Mouse (Mus musculus) frontal cortex, adult 2 months (tissue): ENCODE measurements around the gene Tmem151b. TPM values are rescaled to one million over a fixed set of nuclear protein-coding genes. Genes with fewer than 3 reads are reported as not detected.

Experiments
- DNase-seq, 2 experiments: peaks; one replicate each; pipeline ENCODE4 v3.0.0; 2022; ENCODE audit warnings: low spot score in 1 of 2; ENCODE audit errors: extremely low spot score in 1 of 2
- polyA plus RNA-seq: library from polyadenylated mRNA; depleted of rRNA; stranded (reverse); fragments of >200 nt; gene quantifications from 2 replicates; pipeline ENCODE4 v1.2.3, GENCODE M21; 2012; rRNA removed

Tmem151b gene
- polyA plus RNA-seq, 1 experiment: 72.1 TPM

DNA sequence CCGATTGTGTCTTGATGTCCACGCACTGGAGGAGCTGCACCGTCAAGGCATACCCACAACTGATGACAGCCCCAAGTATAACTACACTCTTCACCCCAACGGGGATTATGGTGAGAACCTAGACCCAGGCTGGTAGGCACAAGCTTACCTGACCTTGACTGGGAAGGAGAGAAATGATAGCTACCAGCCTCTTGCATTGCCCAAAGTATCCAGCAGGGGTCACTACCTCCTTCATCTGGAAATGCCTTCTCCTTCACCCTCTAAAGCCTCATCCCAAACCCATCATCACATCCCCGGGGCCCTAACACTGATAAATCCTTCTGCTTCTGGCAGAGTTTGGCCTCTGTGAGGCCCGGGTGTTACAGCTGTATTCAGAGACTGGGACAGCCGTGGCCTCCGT lies 33.0 kb downstream of the Tmem151b start:
- DNase-seq: peak in 1 of 2 experiments; percentile 93

DNA sequence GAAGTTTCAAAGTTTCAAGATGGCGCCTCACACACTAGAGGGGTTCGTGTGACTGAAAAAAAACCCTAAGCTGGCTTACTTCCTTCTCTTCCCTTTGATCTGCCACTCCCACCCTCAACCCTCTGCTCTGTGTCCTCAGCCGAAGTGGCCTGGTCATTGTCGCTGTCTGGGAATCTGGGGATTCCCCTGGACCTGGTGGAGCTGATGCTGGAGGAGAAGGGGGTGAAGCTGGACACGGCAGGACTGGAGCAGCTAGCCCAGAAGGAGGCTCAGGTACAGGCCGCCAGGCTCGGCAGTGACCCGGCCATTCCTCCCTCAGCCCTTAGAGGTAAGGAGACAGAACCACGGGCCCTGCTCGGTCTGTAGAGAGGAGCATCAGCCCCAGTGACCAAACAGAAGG lies 33.7 kb downstream of the Tmem151b start:
- no peak for DNase-seq

DNA sequence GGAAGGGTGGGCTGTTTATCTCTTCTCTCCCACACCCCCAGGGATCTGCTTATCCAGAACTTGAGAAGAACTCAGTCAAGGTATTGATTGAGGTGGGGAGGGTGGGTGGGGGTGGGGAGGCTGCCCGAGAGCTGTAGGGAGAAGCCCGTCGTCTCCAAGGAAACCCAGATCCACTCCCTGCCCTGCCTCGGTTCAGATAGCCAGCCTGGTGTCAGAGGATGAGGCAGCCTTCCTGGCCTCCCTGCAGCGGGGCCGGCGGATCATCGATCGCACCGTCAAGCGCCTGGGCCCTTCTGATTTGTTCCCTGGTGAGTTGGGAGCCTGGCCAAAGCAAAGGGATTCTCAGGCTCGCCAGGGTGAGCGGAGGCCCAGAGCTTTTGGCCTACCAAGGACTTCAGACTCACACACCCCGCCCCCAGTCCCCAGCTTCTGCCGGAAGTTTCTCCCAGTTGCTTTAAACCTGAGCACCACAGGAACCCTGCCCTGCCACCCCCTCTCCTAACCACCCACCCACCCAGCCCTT lies 34.2 kb downstream of the Tmem151b start:
- no peak for DNase-seq

DNA sequence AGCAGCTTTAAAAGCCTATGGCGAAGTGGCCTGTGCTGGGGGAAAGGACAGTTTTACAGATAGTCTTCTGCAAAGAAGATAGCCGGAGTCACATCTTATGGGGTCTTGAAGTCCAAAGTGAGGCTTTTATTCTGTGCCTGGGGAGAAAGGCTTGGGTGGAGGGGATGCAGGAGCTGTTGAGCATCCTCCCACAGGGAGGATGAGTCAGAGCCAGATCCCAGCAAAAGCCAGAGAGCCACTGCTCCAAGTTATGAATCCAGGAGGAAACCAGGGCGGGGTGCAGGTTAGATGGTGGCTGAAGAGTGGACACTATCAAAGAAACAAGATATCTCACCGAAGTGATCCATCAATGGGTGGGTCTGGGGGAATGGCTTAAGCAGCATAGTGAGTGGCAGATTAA lies 37.7 kb downstream of the Tmem151b start:
- DNase-seq: no peak

DNA sequence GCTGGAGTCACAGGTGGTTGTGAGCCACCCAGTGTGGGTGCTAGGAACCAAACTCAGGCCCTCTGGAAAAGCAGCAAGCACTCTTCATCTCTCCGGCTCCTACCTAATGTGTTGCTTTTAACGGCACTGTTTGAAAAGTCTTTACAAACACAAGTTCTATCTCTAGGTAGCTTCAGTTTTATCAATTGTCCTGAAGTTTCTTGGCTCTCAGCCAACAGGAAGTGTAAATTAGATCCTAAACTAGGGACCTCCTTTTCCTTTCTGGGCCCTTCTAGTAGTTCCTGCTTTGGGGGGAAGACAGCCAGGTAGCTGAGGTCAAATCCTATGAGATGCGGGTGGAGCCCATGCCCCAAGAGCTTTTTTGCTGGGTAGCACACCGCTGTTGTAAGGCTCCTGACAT lies 38.6 kb downstream of the Tmem151b start:
- DNase-seq: no peak

DNA sequence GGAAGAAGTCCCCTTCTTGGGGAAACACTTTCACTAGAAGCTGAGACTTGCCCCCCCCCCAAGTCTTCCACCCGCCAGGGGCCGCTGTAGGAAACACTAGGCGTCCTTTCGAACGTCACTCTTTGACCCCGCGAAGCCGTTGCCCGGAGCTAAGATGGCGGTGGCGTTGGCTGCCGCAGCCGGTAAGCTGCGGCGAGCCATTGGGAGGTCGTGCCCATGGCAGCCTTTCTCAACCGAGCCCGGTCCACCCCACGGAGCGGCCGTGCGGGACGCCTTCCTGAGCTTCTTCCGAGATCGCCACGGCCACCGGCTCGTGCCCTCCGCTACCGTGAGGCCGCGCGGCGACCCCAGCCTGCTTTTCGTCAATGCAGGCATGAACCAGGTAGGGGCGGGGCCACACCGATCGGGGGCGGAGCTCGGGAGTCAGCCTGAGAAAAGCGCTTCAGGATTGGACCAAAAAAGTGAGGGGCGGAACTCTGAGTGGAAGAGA lies 42.7 kb downstream of the Tmem151b start, which contains the start of gene Aars2:
Aars2 (plus strand) TSS at position 142 of the 490 bp plus-strand sequence.
- peak; percentile 77 to 93 for DNase-seq

DNA sequence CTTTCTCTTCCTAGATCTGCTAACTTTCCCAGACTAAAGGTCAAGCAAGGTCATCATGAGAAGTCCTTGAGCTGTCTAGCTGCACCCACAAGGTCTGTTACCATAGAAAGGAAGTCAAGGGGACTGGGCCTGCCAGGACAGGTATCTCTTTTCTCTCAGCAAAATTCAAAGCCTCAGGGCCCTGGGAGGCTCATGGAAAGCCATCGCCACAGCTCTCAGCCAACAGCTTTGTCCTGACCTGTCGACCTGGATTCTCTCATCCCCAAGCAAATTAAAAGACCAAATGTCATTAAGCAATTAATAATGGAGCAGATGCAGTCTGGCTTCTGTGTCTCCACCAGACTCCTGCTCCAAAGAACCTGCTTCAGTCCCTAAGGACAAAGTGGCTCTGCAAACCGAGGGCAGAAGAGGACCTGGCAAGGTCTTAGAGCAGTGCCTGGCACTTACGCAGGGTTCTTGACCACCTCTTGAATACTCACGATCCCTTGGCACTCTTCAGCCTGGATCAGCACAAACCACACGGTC lies 43.5 kb downstream of the Tmem151b start:
- no peak for DNase-seq

DNA sequence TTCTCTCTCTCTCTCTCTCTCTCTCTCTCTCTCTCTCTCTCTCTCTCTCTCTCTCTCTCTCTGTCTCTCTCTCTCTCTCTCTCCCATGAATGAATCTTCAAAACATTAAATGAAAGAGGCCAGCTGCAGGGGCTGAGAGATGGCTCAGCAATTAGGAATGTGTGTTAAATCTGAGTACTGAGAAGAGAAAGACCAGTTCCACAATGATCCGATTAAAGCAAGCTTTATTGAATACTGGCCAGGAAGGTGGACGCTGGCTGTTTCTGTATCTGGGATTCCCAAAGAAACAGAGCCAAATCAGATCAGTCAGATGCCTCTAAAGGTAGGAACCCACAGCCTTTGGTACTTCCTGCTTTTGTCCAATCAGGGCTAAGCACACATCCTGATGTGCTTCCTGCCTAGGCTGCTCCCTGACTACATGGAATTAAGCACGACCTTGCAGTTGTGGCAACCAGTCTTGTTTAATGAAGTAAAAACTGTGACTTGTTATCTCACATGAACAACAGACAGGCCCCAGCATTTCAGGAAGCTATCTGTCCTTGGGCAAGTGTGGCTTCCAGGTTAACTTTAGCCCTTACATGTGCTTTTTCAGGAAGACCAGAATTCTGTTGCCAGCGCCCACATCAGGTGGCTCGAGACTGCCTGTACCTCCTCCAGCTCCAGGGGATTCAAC lies 46.0 kb downstream of the Tmem151b start:
- no peak for DNase-seq

DNA sequence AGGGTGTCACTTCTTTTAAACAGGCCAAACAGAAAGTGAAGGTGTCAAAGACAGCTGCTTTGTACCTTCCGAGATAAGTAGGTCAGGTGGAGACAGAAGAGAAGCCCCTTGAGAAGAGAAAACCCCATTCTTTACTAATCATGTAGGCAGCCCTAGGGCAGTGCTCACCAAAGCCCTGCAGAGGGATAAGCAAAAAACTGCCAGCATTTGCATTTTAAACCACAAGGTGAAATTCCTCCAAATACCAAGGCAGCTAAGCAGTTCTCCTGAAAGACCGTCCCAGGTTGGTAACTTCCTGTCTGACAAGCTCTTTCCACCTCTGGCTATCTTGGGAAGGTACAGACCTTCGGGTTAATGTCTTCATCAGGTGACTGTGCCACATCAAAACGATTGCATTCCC lies 47.2 kb downstream of the Tmem151b start:
- DNase-seq: no peak

DNA sequence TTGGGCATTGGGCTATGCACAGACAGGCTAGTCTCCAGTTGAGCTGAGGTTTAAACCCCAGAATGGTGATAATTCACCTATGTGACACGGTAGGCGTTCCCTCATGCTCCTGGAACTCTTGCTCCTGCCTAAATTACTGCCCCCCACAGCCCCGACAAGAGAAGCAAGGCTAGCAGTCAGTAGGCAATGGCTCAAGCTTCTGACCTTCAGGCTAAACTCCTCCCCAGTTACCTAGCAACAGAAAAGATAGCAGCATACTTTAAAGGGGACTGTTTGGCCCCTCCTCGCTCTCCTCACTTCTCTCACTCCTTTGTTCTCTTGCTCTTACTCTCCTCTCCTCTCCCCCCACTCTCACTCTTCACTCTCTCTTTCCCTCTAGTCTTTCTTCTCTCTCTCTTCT lies 48.5 kb downstream of the Tmem151b start:
- no peak for DNase-seq

DNA sequence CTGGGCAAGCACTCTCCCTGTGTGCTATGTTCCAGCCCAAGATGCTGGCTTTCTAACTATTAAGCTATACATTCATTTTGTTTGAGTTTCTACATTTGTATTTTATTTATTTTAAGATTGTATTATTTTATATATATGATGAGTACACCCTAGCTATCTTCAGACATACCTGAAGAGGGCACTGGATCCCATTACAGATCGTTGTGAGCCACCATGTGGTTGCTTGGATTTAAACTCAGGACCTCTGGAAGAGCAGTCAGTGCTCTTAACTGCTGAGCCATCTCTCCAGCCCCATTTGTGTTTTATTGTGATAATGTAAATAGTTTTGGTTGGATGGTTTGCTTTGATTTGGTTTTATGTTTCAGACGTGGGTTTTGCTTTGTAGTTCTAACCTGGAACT lies 50.0 kb downstream of the Tmem151b start:
- DNase-seq: no peak

DNA sequence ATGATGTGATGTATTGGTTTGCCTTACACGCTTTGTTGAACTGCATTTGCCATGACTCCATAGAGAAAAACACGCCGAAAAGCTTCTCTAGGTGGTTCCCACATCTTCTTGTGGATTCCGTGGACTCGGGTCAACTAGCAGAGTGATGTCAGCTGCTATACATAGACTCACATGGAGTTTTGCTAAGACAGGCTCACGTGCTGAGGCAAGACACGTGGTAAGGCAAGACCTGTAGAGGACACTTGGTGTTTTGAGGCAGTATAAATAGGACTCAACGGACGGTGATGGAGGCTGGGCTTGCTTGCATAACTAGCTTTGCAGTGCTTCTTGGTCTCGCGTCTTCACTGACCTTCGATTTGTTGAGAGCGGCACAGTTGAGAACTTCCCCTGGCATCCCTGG lies 51.1 kb downstream of the Tmem151b start:
- DNase-seq: no peak

DNA sequence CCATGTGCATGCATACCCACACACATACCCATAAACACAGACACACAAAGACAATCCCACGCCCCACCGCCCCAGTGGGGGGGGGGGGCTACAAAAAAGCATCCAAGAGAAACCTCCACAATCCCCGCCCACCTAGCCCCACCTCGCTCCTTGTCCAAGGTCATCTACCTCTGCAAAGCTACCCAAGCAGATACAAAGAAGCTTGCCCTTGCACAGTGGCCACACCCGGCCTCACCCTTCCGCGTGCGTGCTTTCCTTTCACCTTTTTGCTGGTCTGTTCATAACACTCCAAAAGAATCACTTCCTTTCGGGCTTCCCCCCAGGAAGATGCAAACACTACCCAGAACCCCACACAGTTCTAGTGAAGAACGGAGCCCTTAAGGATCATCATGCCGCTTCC lies 54.1 kb downstream of the Tmem151b start:
- no peak for DNase-seq

Other genes with a start within 250 kb of the Tmem151b start
- gene Cdc5l, start 115.9 kb downstream of the Tmem151b start, polyA plus RNA-seq: 30.8 and 33.6 TPM in 2 replicates
- 4.4 and 4.9 TPM in 2 replicates for gene Spats1, start 74.3 kb downstream of the Tmem151b start, polyA plus RNA-seq
- 27.6 and 29.9 TPM in 2 replicates for gene Aars2, start 42.8 kb downstream of the Tmem151b start, polyA plus RNA-seq
- gene Tcte1, start 26.2 kb downstream of the Tmem151b start, polyA plus RNA-seq: 2.0 and 2.1 TPM in 2 replicates
- 1.8 and 2.0 TPM in 2 replicates for gene Nfkbie, start 6.0 kb upstream of the Tmem151b start, polyA plus RNA-seq
- 57.3 and 59.5 TPM in 2 replicates for gene Slc35b2, start 14.2 kb upstream of the Tmem151b start, polyA plus RNA-seq
- gene Hsp90ab1, start 23.6 kb upstream of the Tmem151b start, polyA plus RNA-seq: 952 and 985 TPM in 2 replicates
- gene Slc29a1, start 49.9 kb upstream of the Tmem151b start, polyA plus RNA-seq: 35.4 and 38.9 TPM in 2 replicates
- not detected in 2 replicates for gene Mymx, start 52.4 kb upstream of the Tmem151b start, polyA plus RNA-seq
- gene Capn11, start 109.6 kb upstream of the Tmem151b start, polyA plus RNA-seq: 0.23 and 0.34 TPM in 2 replicates
- gene Mrpl14, start 136.6 kb upstream of the Tmem151b start, polyA plus RNA-seq: 48.4 and 52.8 TPM in 2 replicates
- gene Tmem63b, start 137.2 kb upstream of the Tmem151b start, polyA plus RNA-seq: 176 and 198 TPM in 2 replicates
- 0.22 and 0.27 TPM in 2 replicates for gene 1600014C23Rik, start 184.2 kb upstream of the Tmem151b start, polyA plus RNA-seq